Mouse (Mus musculus): ENCODE measurements around the gene Acss2. TPM values are rescaled to one million over a fixed set of nuclear protein-coding genes. Genes with fewer than 3 reads are reported as not detected.

Acss2 gene
- polyA plus RNA-seq, 1 experiment from 2014 or later = 9.8 TPM

- H3K36me3 ChIP-seq = no peaks in the 10 kb centered on the region
- no peak overlapping the region for H3K27ac ChIP-seq
- H3K4me1 ChIP-seq = no peaks in the 10 kb centered on the region
- H3K9me3 ChIP-seq = no peaks in the 10 kb centered on the region
- no peak overlapping the region for H3K4me2 ChIP-seq
- 67% methylated on average over 1 of the region's 1 CpGs for WGBS
- ATAC-seq (ENCODE audit: borderline replicate concordance, extremely low read depth, low FRiP score, low TSS enrichment) = no peak
- no peak overlapping the region for H3K9ac ChIP-seq
- H3K4me3 ChIP-seq = no peak overlapping the region
- H3K27me3 ChIP-seq = no peaks in the 10 kb centered on the region
Measured at GRCm38 (mm10) chr2:155546955-155547354, 29.2 kb downstream of the Acss2 start.

- no peak for ATAC-seq (ENCODE audit: borderline replicate concordance, extremely low read depth, low FRiP score, low TSS enrichment)
- no peaks in the 10 kb centered on the region for H3K36me3 ChIP-seq
- no peak overlapping the region for H3K4me2 ChIP-seq
- H3K27ac ChIP-seq = no peak overlapping the region
- no peaks in the 10 kb centered on the region for H3K27me3 ChIP-seq
- H3K9ac ChIP-seq = no peak overlapping the region
- no peak overlapping the region for H3K4me3 ChIP-seq
- no peaks in the 10 kb centered on the region for H3K4me1 ChIP-seq
- H3K9me3 ChIP-seq = no peaks in the 10 kb centered on the region
Measured at GRCm38 (mm10) chr2:155552336-155552735, 34.6 kb downstream of the Acss2 start.

GRCm38 (mm10) chr2:155552949-155553354 is 35.2 kb downstream of the Acss2 start:
- no peak overlapping the region for H3K4me3 ChIP-seq
- no peak overlapping the region for H3K27ac ChIP-seq
- no peak overlapping the region for H3K4me2 ChIP-seq
- no peaks in the 10 kb centered on the region for H3K4me1 ChIP-seq
- no peaks in the 10 kb centered on the region for H3K27me3 ChIP-seq
- H3K9me3 ChIP-seq = no peaks in the 10 kb centered on the region
- no peak for ATAC-seq (ENCODE audit: borderline replicate concordance, extremely low read depth, low FRiP score, low TSS enrichment)
- H3K9ac ChIP-seq = no peak overlapping the region
- H3K36me3 ChIP-seq = no peaks in the 10 kb centered on the region

DNA sequence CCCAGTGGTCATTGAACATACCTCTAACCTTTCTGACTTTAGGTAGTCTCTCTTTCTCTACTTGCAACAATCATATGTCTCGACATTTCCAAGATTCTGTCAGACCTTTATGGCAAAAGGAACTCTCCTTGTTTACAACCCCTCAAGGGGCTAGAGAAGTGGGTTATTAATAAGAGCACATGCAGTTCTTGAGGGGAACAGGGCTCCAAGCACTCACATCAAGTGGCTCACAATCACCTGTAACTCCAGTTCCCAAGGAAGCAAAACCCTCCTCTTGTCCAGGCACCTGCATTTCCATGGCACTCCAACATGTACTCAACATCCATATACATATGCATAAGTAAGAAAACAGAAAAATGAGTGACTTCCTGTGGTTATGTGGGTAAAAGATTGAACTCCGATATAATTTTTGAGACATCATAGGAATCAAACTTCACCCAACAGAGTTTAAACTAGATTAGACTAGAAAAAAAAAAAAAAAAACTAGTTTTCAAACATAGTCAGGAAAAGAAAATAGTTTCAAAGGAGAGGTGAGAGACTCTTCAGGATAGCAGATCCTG is 36.8 kb downstream of the Acss2 start:
- 66% methylated on average over 2 of the region's 2 CpGs for WGBS
- Histone ChIP-seq H3K4me2 (no peak overlapping the region), H3K9ac (no peak overlapping the region), H3K4me1 (no peaks in the 10 kb centered on the region), H3K4me3 (no peak overlapping the region), H3K9me3 (no peaks in the 10 kb centered on the region), H3K27me3 (no peaks in the 10 kb centered on the region), H3K27ac (no peak overlapping the region), H3K36me3 (no peaks in the 10 kb centered on the region)
- no peak for ATAC-seq (ENCODE audit: borderline replicate concordance, extremely low read depth, low FRiP score, low TSS enrichment)

DNA sequence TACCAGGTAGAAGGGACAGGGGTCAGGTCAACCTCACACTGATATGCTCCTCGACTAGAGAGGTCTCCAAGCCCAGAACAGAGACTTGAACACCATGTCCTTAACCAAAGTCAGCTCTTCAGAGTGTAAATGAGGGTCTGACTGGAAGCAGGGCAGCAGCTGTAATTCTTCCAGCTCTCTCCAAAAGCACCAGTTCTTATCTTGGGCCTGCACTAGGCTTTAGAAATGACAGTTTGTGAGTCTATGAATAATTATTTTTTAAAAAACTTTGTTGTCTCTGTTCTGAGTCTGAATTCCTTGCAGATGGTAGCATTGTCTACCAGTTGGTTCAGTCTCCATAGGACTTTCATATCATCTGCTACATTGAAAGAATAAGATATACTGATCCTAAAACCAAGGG is 44.5 kb downstream of the Acss2 start:
- ATAC-seq (ENCODE audit: borderline replicate concordance, extremely low read depth, low FRiP score, low TSS enrichment) = no peak
- Histone ChIP-seq H3K4me3 (no peak overlapping the region), H3K9ac (no peak overlapping the region), H3K27ac (no peak overlapping the region), H3K4me2 (no peak overlapping the region), H3K27me3 (no peaks in the 10 kb centered on the region), H3K9me3 (no peaks in the 10 kb centered on the region), H3K4me1 (no peaks in the 10 kb centered on the region), H3K36me3 (no peaks in the 10 kb centered on the region)
- WGBS = 25% methylated on average over 1 of the region's 1 CpGs

- Histone ChIP-seq H3K4me3 (no peak overlapping the region), H3K9ac (no peak overlapping the region)
Measured at GRCm38 (mm10) chr2:155562934-155563333, 45.2 kb downstream of the Acss2 start.

GRCm38 (mm10) chr2:155567751-155568150 is 50.0 kb downstream of the Acss2 start:
- WGBS = 78% methylated on average over 5 of the region's 5 CpGs
- Histone ChIP-seq H3K27ac (no peak overlapping the region), H3K4me1 (no peaks in the 10 kb centered on the region), H3K9ac (no peak overlapping the region), H3K36me3 (no peaks in the 10 kb centered on the region), H3K4me3 (no peak overlapping the region), H3K4me2 (no peak overlapping the region), H3K27me3 (no peaks in the 10 kb centered on the region), H3K9me3 (no peaks in the 10 kb centered on the region)
- ATAC-seq (ENCODE audit: borderline replicate concordance, extremely low read depth, low FRiP score, low TSS enrichment) = no peak

More at GRCm38 (mm10) chr2:155562934-155563333, 45.2 kb downstream of the Acss2 start:
- H3K9me3 ChIP-seq = no peaks in the 10 kb centered on the region
- no peak overlapping the region for H3K27ac ChIP-seq
- H3K36me3 ChIP-seq = no peaks in the 10 kb centered on the region
- H3K27me3 ChIP-seq = no peaks in the 10 kb centered on the region
- no peaks in the 10 kb centered on the region for H3K4me1 ChIP-seq
- ATAC-seq (ENCODE audit: borderline replicate concordance, extremely low read depth, low FRiP score, low TSS enrichment) = no peak
- WGBS = 67% methylated on average over 4 of the region's 4 CpGs
- H3K4me2 ChIP-seq = no peak overlapping the region

- Histone ChIP-seq H3K27me3 (no peaks in the 10 kb centered on the region), H3K4me1 (no peaks in the 10 kb centered on the region), H3K9ac (no peak overlapping the region), H3K9me3 (no peaks in the 10 kb centered on the region), H3K4me2 (no peak overlapping the region), H3K4me3 (no peak overlapping the region), H3K36me3 (no peaks in the 10 kb centered on the region), H3K27ac (no peak overlapping the region)
- ATAC-seq (ENCODE audit: borderline replicate concordance, extremely low read depth, low FRiP score, low TSS enrichment) = no peak
- WGBS = 51% methylated on average over 3 of the region's 3 CpGs
Measured at GRCm38 (mm10) chr2:155569223-155569807, 51.6 kb downstream of the Acss2 start.

GRCm38 (mm10) chr2:155573001-155573400 is 55.3 kb downstream of the Acss2 start:
- H3K36me3 ChIP-seq = no peaks in the 10 kb centered on the region
- 57% methylated on average over 9 of the region's 9 CpGs for WGBS
- no peaks in the 10 kb centered on the region for H3K9me3 ChIP-seq
- H3K9ac ChIP-seq = no peak overlapping the region
- H3K4me1 ChIP-seq = no peaks in the 10 kb centered on the region
- no peak overlapping the region for H3K27ac ChIP-seq
- H3K4me3 ChIP-seq = no peak overlapping the region
- no peaks in the 10 kb centered on the region for H3K27me3 ChIP-seq
- ATAC-seq (ENCODE audit: borderline replicate concordance, extremely low read depth, low FRiP score, low TSS enrichment) = no peak
- no peak overlapping the region for H3K4me2 ChIP-seq

- Histone ChIP-seq H3K27ac (no peak overlapping the region), H3K4me1 (no peaks in the 10 kb centered on the region), H3K36me3 (no peaks in the 10 kb centered on the region), H3K4me2 (no peak overlapping the region), H3K27me3 (no peaks in the 10 kb centered on the region), H3K4me3 (no peak overlapping the region), H3K9ac (no peak overlapping the region), H3K9me3 (no peaks in the 10 kb centered on the region)
- no peak for ATAC-seq (ENCODE audit: borderline replicate concordance, extremely low read depth, low FRiP score, low TSS enrichment)
- 83% methylated on average over 7 of the region's 7 CpGs for WGBS
Measured at GRCm38 (mm10) chr2:155573996-155574395, 56.2 kb downstream of the Acss2 start.

GRCm38 (mm10) chr2:155574700-155575099 is 57.0 kb downstream of the Acss2 start:
- H3K9ac ChIP-seq = no peak overlapping the region
- ATAC-seq (ENCODE audit: borderline replicate concordance, extremely low read depth, low FRiP score, low TSS enrichment) = no peak
- no peak overlapping the region for H3K4me3 ChIP-seq
- H3K9me3 ChIP-seq = no peaks in the 10 kb centered on the region
- H3K27me3 ChIP-seq = no peaks in the 10 kb centered on the region
- no peaks in the 10 kb centered on the region for H3K4me1 ChIP-seq
- H3K36me3 ChIP-seq = no peaks in the 10 kb centered on the region
- H3K4me2 ChIP-seq = no peak overlapping the region
- H3K27ac ChIP-seq = no peak overlapping the region
- 85% methylated on average over 4 of the region's 4 CpGs for WGBS

DNA sequence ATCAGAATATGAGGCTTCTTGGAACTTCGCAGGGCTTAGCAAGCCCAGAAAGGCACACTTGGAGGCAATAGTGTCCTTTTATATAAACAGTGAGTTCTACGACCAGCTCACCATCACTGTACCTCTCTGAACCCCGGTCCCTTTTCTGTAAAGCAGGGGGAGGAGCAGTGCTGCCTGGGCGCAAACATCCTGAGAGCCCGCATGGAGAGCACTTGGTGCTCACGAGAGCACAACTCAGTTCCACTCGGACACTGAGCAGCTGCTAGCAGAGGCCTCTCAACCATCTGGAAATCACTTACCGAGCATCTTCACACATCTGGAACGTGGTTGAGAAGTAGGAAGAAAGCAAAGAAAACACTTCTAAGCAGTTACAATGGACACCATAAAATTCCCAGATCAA is 58.9 kb downstream of the Acss2 start:
- WGBS = 56% methylated on average over 9 of the region's 9 CpGs
- H3K4me3 ChIP-seq = no peak overlapping the region
- H3K9ac ChIP-seq = no peak overlapping the region
- H3K27me3 ChIP-seq = no peaks in the 10 kb centered on the region
- H3K4me2 ChIP-seq = no peak overlapping the region
- ATAC-seq (ENCODE audit: borderline replicate concordance, extremely low read depth, low FRiP score, low TSS enrichment) = no peak
- H3K4me1 ChIP-seq = no peaks in the 10 kb centered on the region
- H3K36me3 ChIP-seq = no peaks in the 10 kb centered on the region
- no peaks in the 10 kb centered on the region for H3K9me3 ChIP-seq
- no peak overlapping the region for H3K27ac ChIP-seq

DNA sequence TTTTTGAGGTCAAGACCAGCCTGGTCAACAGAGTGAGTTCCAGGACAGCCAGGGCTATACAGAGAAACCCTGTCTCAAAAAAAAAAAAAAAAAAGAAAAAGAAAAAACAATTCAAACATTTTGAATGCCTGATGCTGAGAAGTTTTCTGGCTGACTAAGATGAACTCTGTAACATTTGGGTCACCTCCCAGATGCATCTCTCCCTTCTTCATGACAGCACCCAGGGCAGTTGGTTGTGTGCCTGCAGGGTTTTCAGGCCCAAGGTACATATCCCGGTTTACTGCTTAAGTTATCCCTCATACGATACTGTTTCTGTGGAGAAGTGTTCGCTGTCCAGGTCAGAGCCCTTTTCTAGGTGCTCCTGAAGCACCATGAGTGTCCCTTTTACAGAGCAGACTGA is 62.6 kb downstream of the Acss2 start:
- Histone ChIP-seq H3K4me3 (no peak overlapping the region), H3K9me3 (no peaks in the 10 kb centered on the region), H3K4me1 (0 out of 2 replicates have a peak, but pooled peaks cover 4% of the 10 kb centered on the region), H3K9ac (no peak overlapping the region), H3K27me3 (no peaks in the 10 kb centered on the region), H3K27ac (no peak overlapping the region), H3K4me2 (no peak overlapping the region), H3K36me3 (no peaks in the 10 kb centered on the region)
- WGBS = 85% methylated on average over 3 of the region's 3 CpGs
- ATAC-seq (ENCODE audit: borderline replicate concordance, extremely low read depth, low FRiP score, low TSS enrichment) = no peak
